Mouse (Mus musculus) embryonic facial prominence, embryonic 14.5 days (tissue): ENCODE results near the gene Chd9. TPM values are rescaled to one million over a fixed set of nuclear protein-coding genes. Genes with fewer than 3 reads are reported as not detected.

Experiments used
- ATAC-seq: fragments of 200-750 bp; cut with Nextera tagmentation; 2 replicates; pipeline ENCODE4 v1.8.0; 2017; ENCODE audit warnings: low read depth, moderate number of reproducible peaks, moderate TSS enrichment
- DNase-seq: peaks from one replicate; pipeline ENCODE4 v3.0.0-alpha.2; 2015; ENCODE audit warnings: low spot score
- H3K27ac ChIP-seq: fragments of 300-500 bp; sonication (generic); replicated peaks from 2 replicates; pipeline ENCODE4 v1.5.1; 2014; ENCODE audit warnings: low read depth, mild to moderate bottlenecking, low read length, moderate library complexity
- H3K27me3 ChIP-seq: fragments of 300-500 bp; sonication (generic); replicated peaks from 2 replicates; pipeline ENCODE4 v1.6.1; 2014; ENCODE audit warnings: low read length; ENCODE audit not compliant: control insufficient read depth, insufficient read depth
- H3K36me3 ChIP-seq: fragments of 300-500 bp; sonication (generic); 2 replicates; pipeline ENCODE4 v1.6.1; 2014; ENCODE audit warnings: low read length, mixed read lengths; ENCODE audit not compliant: control insufficient read depth, insufficient read depth
- H3K4me1 ChIP-seq: fragments of 300-500 bp; sonication (generic); 2 replicates; pipeline ENCODE4 v1.6.1; 2014; ENCODE audit warnings: antibody characterized with exemption, low read length; ENCODE audit not compliant: control insufficient read depth, insufficient read depth
- H3K4me2 ChIP-seq: fragments of 300-500 bp; sonication (generic); 2 replicates; pipeline ENCODE4 v1.6.1; 2014; ENCODE audit warnings: low read depth, mild to moderate bottlenecking, low read length, moderate library complexity, mixed read lengths
- H3K4me3 ChIP-seq: fragments of 300-500 bp; sonication (generic); 2 replicates; pipeline ENCODE4 v1.5.1; 2014; ENCODE audit warnings: low read depth, mild to moderate bottlenecking, low read length
- H3K9ac ChIP-seq: fragments of 300-500 bp; sonication (generic); 2 replicates; pipeline ENCODE4 v1.6.1; 2014; ENCODE audit warnings: low read depth, mild to moderate bottlenecking, low read length, moderate library complexity, mixed read lengths
- H3K9me3 ChIP-seq: fragments of 300-500 bp; sonication (generic); 2 replicates; pipeline ENCODE4 v1.6.1; 2016; ENCODE audit warnings: low read length; ENCODE audit not compliant: control insufficient read depth
- WGBS: fragments of 180-500 bp; shearing (Covaris S2); extraction: QIAGEN DNeasy Blood & Tissue Kit; methylation state at CpG from one replicate; pipeline ENCODE4 v1.1.7; 2014; 5-methylcytosine and 5-hydroxymethylcytosine counted together
- microRNA-seq: library from miRNA; unstranded; fragments of <30 nt; microRNA quantifications from one replicate; pipeline ENCODE4, GENCODE M21; 2016; ENCODE audit warnings: borderline number of aligned reads
- polyA plus RNA-seq: library from polyadenylated mRNA; unstranded; fragments of >200 nt; fragmentation: Nextera tagmentation; extraction: Ambion mirVana; gene quantifications from 2 replicates; pipeline ENCODE4 v1.2.1, GENCODE M21; 2014

Gene Chd9
- polyA plus RNA-seq, 1 experiment from 2014 or later, result 123 TPM

GRCm38 (mm10) chr8:91089601-91090000 lies 261.4 kb downstream of the Chd9 start:
- ATAC-seq, result no peak
- H3K27ac ChIP-seq, result no peak overlapping the region
- H3K4me1 ChIP-seq, result no peaks in the 10 kb centered on the region
- no peak overlapping the region for H3K4me2 ChIP-seq
- H3K27me3 ChIP-seq, result no peaks in the 10 kb centered on the region
- 81% methylated on average over 2 of the region's 2 CpGs for WGBS
- DNase-seq, result no peak
- H3K36me3 ChIP-seq, result peaks cover 71% of the 10 kb centered on the region
- no peaks in the 10 kb centered on the region for H3K9me3 ChIP-seq
- H3K9ac ChIP-seq, result no peak overlapping the region
- no peak overlapping the region for H3K4me3 ChIP-seq

- no peak overlapping the region for H3K27ac ChIP-seq
- DNase-seq (no peak), ATAC-seq (no peak)
- H3K4me1 ChIP-seq, result no peaks in the 10 kb centered on the region
- peaks cover 67% of the 10 kb centered on the region for H3K36me3 ChIP-seq
- no peaks in the 10 kb centered on the region for H3K9me3 ChIP-seq
- H3K9ac ChIP-seq, result no peak overlapping the region
- WGBS, result 83% methylated on average over 5 of the region's 5 CpGs
- no peak overlapping the region for H3K4me3 ChIP-seq
- H3K4me2 ChIP-seq, result no peak overlapping the region
- no peaks in the 10 kb centered on the region for H3K27me3 ChIP-seq
These were observed 266.0 kb downstream of the Chd9 start for GRCm38 (mm10) chr8:91094135-91094534.

- WGBS, result 89% methylated on average over 6 of the region's 6 CpGs
These were observed 270.0 kb downstream of the Chd9 start for GRCm38 (mm10) chr8:91098106-91098505.

More at GRCm38 (mm10) chr8:91098106-91098505, 270.0 kb downstream of the Chd9 start:
- Histone ChIP-seq H3K9ac (no peak overlapping the region), H3K36me3 (peaks cover 53% of the 10 kb centered on the region), H3K9me3 (no peaks in the 10 kb centered on the region), H3K4me2 (no peak overlapping the region), H3K27ac (no peak overlapping the region), H3K4me3 (no peak overlapping the region), H3K4me1 (no peaks in the 10 kb centered on the region), H3K27me3 (no peaks in the 10 kb centered on the region)
- DNase-seq (no peak), ATAC-seq (no peak)

Small RNA genes lying within 50 kb of the gene (microRNA-seq; reads per million reads assigned to microRNA genes)
- not detected for gene Gm44382

Other genes with a start within 250 kb of the Chd9 start
- gene Gm19935, start 11.0 kb upstream of the Chd9 start, polyA plus RNA-seq, result 1.8 TPM in 1 of 2 replicates, not detected in the other
- gene Rbl2, start 241.7 kb downstream of the Chd9 start, polyA plus RNA-seq, result 20.6 and 21.6 TPM in 2 replicates